Mouse (Mus musculus) cerebellum, adult 11-12 months (tissue): ENCODE data around the gene Cox4i1.

Experiments used
- DNase-seq: peaks from one replicate; pipeline ENCODE4 v3.0.0; 2022

Cox4i1 gene

DNA sequence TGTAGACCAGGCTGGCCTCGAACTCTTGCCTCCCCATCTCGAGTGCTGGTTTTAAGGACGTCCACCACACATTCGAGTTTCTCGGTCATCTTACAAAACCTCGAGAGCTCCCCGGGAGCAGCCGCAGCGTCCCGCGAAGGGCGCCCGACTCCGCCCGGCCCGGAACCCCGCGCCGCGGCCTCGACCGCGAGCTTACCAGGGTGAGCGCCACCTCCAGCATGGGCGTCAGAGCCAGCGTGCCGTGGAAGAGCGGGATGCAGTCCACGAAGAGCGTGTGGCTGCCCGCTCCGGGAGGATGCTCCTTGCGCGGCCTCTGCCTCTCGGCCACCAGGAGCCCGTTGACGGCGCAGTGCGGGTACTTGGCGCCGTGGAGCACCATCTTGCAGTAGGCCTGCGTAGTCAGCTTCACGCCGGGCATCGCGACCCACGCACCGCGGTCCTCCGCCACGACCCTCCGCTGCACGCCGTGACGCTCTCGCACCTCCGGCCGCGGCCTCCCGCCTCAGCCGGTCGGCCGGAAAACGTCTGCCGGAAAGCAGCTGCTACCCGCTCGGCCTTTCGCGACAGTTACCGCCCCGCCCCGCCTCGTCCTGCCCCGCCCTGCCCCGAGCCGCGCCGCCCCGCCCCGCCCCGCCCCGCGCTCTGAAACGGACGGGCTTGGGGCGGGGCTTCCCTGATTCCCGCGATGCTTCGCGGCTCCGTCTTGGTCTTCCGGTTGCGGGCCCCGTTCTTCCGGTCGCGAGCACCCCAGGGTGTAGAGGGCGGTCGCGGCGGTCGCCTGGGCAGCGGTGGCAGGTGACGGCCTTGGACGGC is at the start of gene Cox4i1, which contains the start of gene Gm27021:
Gene Cox4i1, plus strand, starts transcription at position 662 of the 813 bp plus-strand sequence.
Gene Gm27021, minus strand, starts transcription at position 519 of the 813 bp plus-strand sequence.
- DNase-seq, result peak; percentile 94

- DNase-seq, result no peak
Observed at GRCm38 (mm10) chr8:120619235-120620180, 48.5 kb upstream of the Cox4i1 start.

DNA sequence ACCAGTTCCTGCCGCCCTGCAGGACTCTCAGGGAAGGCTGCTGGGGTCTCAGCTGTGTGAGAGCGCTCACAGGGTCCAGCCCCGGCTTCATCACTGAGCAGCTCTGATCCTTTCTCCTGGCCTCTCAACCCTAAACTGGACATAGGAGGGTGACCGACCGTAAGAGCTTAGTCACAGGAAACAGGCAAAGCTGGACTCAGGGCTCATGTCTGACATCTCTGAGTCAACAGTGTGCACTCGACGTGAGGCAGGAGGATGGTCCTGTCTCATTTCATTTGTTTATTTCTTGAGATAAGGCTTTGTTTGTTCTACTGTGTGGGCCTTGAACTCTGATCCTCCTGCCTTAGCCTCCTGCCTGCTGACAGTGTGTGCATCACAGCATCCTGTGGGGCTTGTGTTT is 47.6 kb upstream of the Cox4i1 start:
- no peak for DNase-seq

GRCm38 (mm10) chr8:120622161-120622560 is 45.9 kb upstream of the Cox4i1 start:
- DNase-seq, result no peak

- no peak for DNase-seq
Observed at GRCm38 (mm10) chr8:120623608-120624007, 44.4 kb upstream of the Cox4i1 start.

DNA sequence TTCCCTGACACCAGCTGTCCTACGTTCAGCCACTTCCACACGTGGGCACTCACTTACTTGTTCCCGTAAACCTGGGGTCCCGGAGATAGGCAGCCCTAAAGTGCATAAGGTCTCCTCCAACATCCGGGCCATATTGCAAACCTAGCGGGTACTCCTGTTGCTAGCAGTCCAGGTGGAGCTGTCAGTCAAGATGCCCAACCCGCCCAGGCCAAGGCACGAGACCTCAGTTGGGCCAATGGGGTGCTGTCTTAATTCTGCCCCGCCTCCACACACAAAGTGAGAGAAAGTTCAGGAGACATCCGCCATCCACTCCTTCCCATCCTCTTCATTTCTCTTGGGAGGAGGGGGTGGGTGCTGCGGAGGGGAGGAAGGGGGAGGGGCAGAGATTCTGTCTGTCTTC is 41.6 kb upstream of the Cox4i1 start:
- DNase-seq, result no peak

GRCm38 (mm10) chr8:120627298-120627697 is 40.7 kb upstream of the Cox4i1 start:
- peak; percentile 78 for DNase-seq

DNA sequence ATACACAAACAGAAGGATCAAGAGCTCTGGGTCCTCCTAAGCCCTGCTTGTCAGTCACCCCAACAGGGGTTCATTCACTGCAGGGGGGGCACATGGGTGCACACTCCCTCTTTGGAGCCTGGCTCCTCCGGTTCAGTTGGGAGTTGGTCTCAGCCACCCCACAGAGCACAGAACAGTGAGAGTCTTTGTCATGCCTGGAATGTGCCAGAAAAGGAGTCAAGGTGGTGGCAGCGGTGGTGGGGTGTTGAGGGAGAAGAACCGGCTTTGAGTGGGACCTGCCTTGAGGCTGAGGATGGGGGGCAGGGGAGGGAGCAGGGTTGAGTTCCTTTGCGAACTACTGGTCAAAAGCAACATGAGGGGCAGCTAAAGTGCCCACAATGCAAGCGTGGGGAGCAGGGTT is 38.0 kb upstream of the Cox4i1 start:
- DNase-seq, result no peak

GRCm38 (mm10) chr8:120630848-120631247 is 37.2 kb upstream of the Cox4i1 start:
- DNase-seq, result no peak

DNA sequence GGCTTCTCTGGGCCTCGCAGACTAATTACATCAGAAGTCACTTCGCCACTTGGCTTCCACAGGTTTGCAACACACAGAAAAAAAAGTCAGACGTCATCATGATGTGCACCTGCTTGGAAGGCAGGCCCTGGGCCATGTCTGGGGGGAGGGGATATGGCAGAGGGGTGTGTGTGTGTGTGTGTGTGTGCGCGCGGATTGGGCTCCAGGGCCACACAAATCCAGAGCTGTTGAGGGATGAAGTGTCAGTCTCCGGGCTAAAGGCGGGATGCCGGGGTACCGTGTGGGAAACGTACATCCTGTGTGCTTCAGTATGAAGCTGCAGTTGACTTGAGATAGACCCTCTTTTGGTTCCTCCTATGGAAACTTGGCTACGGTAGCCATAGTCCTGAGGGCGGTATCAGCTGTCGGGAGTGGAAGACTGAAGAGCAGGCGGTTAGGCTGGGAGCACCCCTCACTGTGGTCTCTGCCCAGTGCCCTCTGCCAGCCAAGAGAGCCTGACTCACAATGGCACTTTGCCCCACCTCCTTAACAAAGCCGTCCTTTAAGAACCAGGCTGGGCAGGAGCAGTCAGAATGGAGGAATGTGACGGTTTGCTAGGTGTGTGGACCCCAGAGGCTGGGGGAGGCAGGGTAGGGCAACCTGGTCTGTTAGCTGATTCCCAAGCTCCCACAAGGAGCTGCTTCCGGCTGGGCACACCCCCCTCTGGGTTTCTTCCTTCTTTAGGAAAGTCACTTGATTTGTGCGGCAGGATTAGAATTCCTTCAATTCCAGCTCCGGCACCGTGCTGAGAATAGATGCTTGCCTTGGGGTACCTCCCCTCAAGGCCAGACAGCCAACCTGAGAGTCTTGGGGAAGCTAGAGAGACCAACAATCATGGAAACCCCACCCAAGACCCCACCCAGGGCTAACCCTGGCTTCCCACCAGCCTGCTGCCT is 36.3 kb upstream of the Cox4i1 start:
- DNase-seq, result no peak

GRCm38 (mm10) chr8:120632969-120633664 is 34.9 kb upstream of the Cox4i1 start:
- DNase-seq, result no peak

DNA sequence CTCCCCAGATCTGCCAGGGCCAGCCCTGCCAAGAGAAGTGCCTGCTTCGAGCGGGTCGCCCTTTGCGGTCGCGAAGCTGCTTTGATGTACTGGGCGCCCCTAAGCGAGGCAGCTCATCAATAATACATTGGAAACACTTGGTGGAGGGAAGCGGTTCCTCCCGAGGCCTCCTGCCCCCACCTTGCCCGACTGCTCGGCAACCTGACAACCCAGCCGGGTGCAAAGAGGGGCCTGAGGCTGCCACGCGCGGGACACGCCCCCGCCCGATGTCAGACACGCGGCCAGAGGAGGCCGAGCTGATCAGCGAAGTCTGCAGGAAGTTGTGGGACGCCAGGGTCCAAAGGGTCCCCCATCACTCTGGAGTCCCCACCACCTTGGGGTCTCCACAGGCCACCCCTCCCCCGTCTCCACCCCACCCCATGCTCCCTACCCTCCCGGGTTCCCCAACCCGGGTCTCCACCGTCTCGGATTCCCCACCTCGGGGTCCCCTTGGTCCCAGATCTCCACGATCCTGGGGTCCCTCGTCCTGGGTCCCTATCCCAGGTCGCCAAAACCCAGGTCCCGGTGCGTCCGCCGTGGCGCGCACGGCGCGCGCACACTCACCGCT is 34.3 kb upstream of the Cox4i1 start:
- no peak for DNase-seq

- no peak for DNase-seq
Observed at GRCm38 (mm10) chr8:120634329-120634839, 33.6 kb upstream of the Cox4i1 start.

- DNase-seq, result no peak
Observed at GRCm38 (mm10) chr8:120641245-120641644, 26.8 kb upstream of the Cox4i1 start.

DNA sequence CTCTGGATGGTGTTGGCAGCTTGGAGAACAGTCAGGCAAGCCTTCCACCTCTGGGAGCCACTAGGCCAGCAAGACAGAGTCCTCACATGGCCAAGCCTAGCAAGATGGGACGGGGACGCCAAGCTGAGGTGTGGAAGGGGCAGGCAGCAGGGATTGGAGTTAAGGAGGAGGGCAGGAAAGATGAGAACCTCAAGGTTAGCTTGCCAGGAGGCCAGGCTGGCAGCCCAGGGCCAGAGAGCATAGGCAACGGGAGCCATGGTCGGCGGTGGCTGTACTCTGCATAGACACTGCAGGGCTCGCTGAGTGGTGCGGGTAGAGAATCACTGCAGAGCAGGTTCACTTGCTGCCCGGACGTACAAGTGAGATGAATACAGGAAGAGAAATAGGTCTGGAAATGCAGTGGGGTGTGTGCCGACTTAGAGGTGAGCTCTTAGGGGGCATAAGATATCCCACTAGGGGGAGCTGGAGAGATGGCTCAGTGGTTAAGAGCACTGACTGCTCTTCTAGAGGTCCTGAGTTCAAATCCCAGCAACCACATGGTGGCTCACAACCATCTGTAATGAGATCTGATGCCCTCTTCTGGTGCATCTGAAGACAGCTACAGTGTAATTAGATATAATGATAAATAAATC is 25.9 kb upstream of the Cox4i1 start:
- DNase-seq, result no peak

GRCm38 (mm10) chr8:120644663-120645062 is 23.4 kb upstream of the Cox4i1 start:
- DNase-seq, result peak; percentile 65

- DNase-seq, result no peak
Observed at GRCm38 (mm10) chr8:120647532-120647931, 20.5 kb upstream of the Cox4i1 start, which contains the start of gene 1190005I06Rik. 1190005I06Rik (minus strand) TSS chr8:120647632.

DNA sequence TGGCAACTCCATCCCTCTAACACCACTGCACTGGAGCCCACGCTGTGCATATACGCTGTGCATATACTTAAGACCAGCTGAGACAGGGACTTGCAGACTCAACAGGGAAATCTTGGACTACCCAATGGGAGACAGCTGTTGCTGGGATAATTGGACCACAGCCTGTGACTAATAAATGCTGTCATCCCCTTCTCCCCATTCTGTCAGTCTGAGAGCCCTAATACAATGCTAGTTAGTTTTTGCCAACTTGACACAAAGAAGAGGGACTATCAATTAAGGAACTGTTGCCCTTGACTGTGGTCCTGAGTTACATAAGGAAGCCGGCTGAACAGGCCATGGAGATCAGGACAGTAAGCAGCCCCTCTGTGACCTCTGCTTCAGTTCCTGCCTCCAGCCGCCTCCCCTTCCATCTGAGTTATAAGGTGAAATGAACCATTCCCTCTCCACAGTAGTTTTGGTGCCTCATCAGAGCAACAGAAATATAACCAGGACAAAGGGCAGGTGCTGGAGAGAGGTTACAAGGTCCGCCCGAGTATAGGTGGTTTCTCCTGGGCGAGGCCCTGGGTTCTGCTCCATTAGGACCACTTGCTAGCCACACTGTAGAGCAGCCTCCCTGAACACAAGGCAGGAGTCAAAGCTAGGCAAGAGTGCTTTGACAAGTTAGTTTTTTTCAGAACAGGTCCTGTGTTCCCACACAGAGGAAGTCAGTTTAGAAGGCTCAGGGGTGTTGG is 11.5 kb upstream of the Cox4i1 start:
- DNase-seq, result no peak

- DNase-seq, result no peak
Observed at GRCm38 (mm10) chr8:120657415-120657814, 10.6 kb upstream of the Cox4i1 start.

DNA sequence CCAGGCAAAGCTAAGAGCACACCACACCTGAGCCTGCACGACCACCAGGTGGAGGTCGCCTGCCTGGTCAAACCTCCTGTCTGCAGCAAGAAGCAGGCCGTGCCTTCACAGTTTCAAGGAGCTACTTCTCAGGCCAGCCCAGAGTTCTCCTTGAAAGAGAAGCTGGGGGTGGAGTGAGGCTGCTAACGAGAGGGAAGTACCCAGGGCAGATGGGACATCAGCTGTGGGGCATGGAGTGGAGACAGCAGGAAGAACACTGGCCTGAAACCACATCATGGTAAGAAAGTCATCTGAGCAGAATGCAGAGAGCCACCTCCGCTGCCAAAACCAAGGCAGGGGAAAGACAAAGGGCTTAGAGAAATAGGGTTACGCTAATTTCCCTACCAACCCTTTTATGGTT is 3.5 kb upstream of the Cox4i1 start:
- no peak for DNase-seq
